Mouse (Mus musculus): ENCODE measurements at regions not wholly inside any gene's neighbourhood (a gene's known extent, or its start where the extent isn't known, plus 50 kb on each side); places are given as distances from the start of the nearest gene placed in this dataset.

DNA sequence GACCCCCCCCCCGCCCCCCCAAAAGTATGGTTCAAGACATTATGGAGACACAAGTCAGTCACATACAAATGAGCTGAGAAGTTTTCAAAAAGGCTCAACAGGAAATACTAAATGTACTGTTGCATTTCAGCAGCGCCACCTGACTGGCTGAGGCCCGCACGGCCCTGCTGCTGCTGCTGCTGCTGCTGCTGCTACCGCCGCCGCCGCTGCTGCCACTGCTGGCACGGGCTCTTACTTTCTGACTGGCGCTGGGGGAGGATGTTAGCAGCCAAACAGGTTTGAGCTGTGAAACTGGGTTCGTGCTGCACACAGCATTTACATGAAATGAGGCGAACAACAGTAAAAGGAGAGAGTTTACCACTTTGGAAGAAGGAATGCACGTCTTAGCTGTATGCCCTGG lies 167.3 kb upstream of the Lrig3 start:
- TF ChIP-seq CTCF (IDR thresholded peaks at IDR 0.05; ENCODE audit: control insufficient read depth, insufficient read depth, low read length) (no peak), POLR2A (IDR thresholded peaks at IDR 0.05; ENCODE audit: borderline replicate concordance, control insufficient read depth, low read depth, low read length) (no peak)
